Mouse (Mus musculus) brain, embryonic 14.5 days (tissue): ENCODE results near the gene Rxfp2.

Experiments
- CTCF ChIP-seq: fragments of 200-500 bp; IDR thresholded peaks from 2 replicates; pipeline ENCODE4 v1.5.1; 2012; ENCODE audit warnings: inconsistent platforms, mild to moderate bottlenecking, moderate library complexity, borderline replicate concordance; ENCODE audit not compliant: insufficient read depth, insufficient read length; ENCODE audit errors: extremely low read depth
- POLR2A ChIP-seq: fragments of 200-500 bp; IDR thresholded peaks from 2 replicates; pipeline ENCODE4 v1.6.1; 2012; ENCODE audit warnings: mild to moderate bottlenecking, inconsistent platforms, borderline replicate concordance; ENCODE audit not compliant: poor library complexity, insufficient read depth, insufficient read length, severe bottlenecking; ENCODE audit errors: extremely low read depth

DNA sequence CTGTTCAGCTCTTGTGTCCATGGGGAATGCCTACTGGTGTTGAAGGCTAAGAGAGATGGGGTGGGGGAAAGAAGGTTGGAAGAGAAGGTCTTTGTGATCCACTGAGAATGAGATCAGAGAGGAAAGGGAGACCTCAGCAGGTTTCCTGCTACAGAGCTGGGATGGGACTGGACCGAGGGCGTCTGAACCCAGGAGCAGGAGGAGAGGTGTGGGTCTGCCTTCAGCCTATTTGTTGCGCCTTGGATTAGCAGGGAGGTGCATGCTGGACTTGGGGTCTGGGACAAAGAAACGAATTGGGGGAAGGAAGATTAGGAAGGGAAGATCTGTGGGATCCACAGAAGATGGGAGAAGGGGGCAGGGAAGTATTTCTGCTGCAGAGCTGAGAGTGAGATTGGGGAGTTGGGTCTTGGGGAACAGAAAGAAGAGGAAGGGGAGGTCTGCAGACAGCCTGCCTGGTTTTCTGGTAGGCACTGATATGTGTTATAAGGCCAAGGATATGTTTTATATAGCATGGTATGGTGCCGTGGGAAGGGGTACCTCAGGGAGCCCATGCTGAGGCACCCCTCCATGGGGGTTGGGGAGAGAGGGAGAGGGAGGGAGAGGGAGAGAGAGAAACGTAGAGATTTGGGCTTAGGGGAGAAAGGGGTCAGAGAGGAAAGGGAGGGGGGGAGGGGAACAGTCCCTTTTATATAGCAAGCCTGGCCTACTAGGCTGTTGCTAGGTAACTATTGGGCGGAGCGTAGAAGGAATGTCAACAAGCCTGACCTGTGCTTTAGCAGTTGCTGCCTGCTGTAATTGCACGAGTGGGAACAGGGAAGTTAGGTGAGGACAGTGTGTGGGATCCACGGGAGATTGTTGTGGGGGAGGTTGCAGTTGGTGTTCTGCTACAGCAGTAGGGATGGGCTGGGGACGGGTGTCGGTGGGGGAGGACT lies 61.7 kb downstream of the Rxfp2 start:
- TF ChIP-seq CTCF (no peak), POLR2A (no peak)
